Comparison of ENCODE assay signal across 8 mouse cellular contexts in the genomic region with DNA sequence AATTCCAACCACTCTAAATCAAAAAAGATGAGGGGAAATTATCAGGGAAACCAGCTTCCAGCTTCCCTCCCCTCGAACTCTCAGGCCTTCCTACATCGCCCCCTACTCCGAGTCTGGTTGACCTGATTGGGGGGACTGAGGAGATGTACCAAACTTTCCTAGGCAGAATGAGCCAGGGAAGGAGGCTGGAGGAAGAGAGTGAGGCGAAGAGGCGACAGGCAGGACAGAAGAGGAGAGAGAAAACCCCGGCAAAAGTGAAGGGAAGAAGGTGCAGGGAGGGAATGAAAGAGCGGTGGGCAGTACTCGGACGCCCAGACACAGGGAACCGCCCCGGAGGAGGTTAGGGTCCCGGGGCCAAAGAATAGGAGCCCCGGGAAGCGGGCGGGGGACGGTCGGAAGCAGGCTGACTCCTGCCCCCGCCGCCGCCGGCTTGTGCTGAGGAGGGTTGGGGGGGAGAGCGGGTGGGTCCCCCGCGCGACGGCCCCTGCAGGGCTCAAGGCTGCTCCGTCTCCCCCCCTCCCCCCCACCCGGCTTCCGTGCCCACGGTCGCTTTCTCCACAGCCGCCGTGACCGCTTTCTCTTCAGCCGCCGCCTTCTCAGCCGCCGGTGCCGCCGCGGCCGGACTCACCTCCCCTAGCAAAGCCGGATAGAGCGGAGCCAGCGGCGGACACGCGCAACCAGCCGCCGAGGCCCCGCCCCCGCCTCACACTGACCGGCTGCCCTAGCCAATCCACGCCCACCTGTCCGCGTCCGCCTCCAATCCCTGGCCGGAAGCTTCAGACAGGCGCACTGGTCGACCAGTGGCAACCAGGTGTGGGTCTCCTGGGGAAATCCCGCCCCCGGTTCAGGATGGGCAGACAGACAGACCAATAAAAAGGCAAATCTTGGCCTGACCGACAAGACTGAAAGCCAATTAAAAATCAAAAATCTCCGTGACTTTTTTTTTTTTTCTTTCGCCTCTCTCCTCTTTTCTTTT. TPM values are rescaled to one million over a fixed set of nuclear protein-coding genes. Genes with fewer than 3 reads are reported as not detected.
A peak's percentile ranks its signal among the peaks of the same experiment; 100 is the strongest.
DNase-seq lines count a peak whose midpoint lies in the region; ATAC-seq and TF ChIP-seq lines count a peak whose summit lies in the region.

A gene (minus strand): TSS at position 597 of the 976 bp plus-strand sequence.

- no peak for TF ChIP-seq CTCF in kidney, postnatal 0 days (IDR thresholded peaks at IDR 0.05; ENCODE audit: low read depth)

- H3K4me2 ChIP-seq in heart, embryonic 12.5 days, result peak within 1 kb of the TSS; percentile 80
- peak within 1 kb of the TSS; percentile 77 for H3K4me2 ChIP-seq in kidney, postnatal 0 days (ENCODE audit: low read length)
- peak within 1 kb of the TSS; percentile 72 for H3K4me2 ChIP-seq in liver, embryonic 11.5 days
- peak within 1 kb of the TSS; percentile 60 for H3K4me2 ChIP-seq in stomach, embryonic 14.5 days (replicated peaks; ENCODE audit: low read depth, low read length)

- peak within 1 kb of the TSS; percentile 98 for H3K4me3 ChIP-seq in heart, embryonic 12.5 days
- H3K4me3 ChIP-seq in kidney, postnatal 0 days (replicated peaks; ENCODE audit: low read depth, low read length), result peak within 1 kb of the TSS; percentile 90
- H3K4me3 ChIP-seq in liver, embryonic 11.5 days (ENCODE audit: low read depth, low read length), result peak within 1 kb of the TSS; percentile 79
- H3K4me3 ChIP-seq in stomach, embryonic 14.5 days (ENCODE audit: low read depth, low read length), result peak within 1 kb of the TSS; percentile 86

- under 1% methylated on average over 45 of the region's 65 CpGs for WGBS in heart, embryonic 12.5 days
- WGBS in kidney, postnatal 0 days, result under 1% methylated on average over 51 of the region's 65 CpGs
- WGBS in liver, embryonic 11.5 days, result under 1% methylated on average over 57 of the region's 65 CpGs
- WGBS in stomach, embryonic 14.5 days, result under 1% methylated on average over 57 of the region's 65 CpGs

- H3K4me1 ChIP-seq in heart, embryonic 12.5 days (replicated peaks), result peaks cover 28% of the 10 kb centered on the region
- H3K4me1 ChIP-seq in kidney, postnatal 0 days (replicated peaks; ENCODE audit: insufficient read depth, low read length), result peaks cover 14% of the 10 kb centered on the region
- peaks cover 21% of the 10 kb centered on the region for H3K4me1 ChIP-seq in liver, embryonic 11.5 days (replicated peaks; ENCODE audit: control insufficient read depth, insufficient read depth, low read length)
- H3K4me1 ChIP-seq in stomach, embryonic 14.5 days (ENCODE audit: control insufficient read depth, insufficient read depth, low read length), result peaks cover 17% of the 10 kb centered on the region; the same call in 1 of the 2 replicates

- H3K27me3 ChIP-seq in heart, embryonic 12.5 days (replicated peaks), result 0 out of 2 replicates have a peak, but pooled peaks cover 3% of the 10 kb centered on the region
- H3K27me3 ChIP-seq in kidney, postnatal 0 days (ENCODE audit: insufficient read depth, low read length), result no peaks in the 10 kb centered on the region
- no peaks in the 10 kb centered on the region for H3K27me3 ChIP-seq in liver, embryonic 11.5 days (replicated peaks; ENCODE audit: control insufficient read depth, insufficient read depth, low read length)
- H3K27me3 ChIP-seq in stomach, embryonic 14.5 days (ENCODE audit: control insufficient read depth, insufficient read depth, low read length), result no peaks in the 10 kb centered on the region

- peak; percentile 97 for DNase-seq in CD4-positive helper T cell, adult 2 months (ENCODE audit: low read depth, low spot score)
- peak; percentile 99 for DNase-seq in brain, embryonic 18.5 days (ENCODE audit: low read depth, low spot score)
- peak; percentile 99 for DNase-seq in kidney, postnatal 0 days (ENCODE audit: low spot score)
- peak; percentile 97 for DNase-seq in liver, embryonic 11.5 days (ENCODE audit: low spot score)
- DNase-seq in naive thymus-derived CD4-positive, alpha-beta T cell, adult 2 months (ENCODE audit: low read depth), result peak; percentile 97

- peak within 1 kb of the TSS; percentile 92 for H3K27ac ChIP-seq in heart, embryonic 12.5 days (ENCODE audit: poor library complexity, severe bottlenecking)
- peak within 1 kb of the TSS; percentile 90 for H3K27ac ChIP-seq in kidney, postnatal 0 days
- peak within 1 kb of the TSS; percentile 81 for H3K27ac ChIP-seq in liver, embryonic 11.5 days (ENCODE audit: low read depth, low read length)
- H3K27ac ChIP-seq in stomach, embryonic 14.5 days (ENCODE audit: low read length), result peak within 1 kb of the TSS; percentile 87

- H3K9ac ChIP-seq in heart, embryonic 12.5 days, result peak within 1 kb of the TSS; percentile 97
- H3K9ac ChIP-seq in kidney, postnatal 0 days (ENCODE audit: low read depth, low read length), result peak within 1 kb of the TSS; percentile 91
- peak within 1 kb of the TSS; percentile 81 for H3K9ac ChIP-seq in liver, embryonic 11.5 days (ENCODE audit: low read depth, low read length)
- peak within 1 kb of the TSS; percentile 70 for H3K9ac ChIP-seq in stomach, embryonic 14.5 days (replicated peaks; ENCODE audit: low read depth, low read length)

- peak; percentile 99 for ATAC-seq in erythroid progenitor cell, adult 5-6 weeks (replicated peaks; ENCODE audit: low FRiP score, poor library complexity, severe bottlenecking)
- ATAC-seq in heart, embryonic 12.5 days (ENCODE audit: insufficient number of reproducible peaks, low FRiP score), result peak; percentile 100
- peak; percentile 99 for ATAC-seq in kidney, postnatal 0 days (replicated peaks; ENCODE audit: low FRiP score, low read depth)
- ATAC-seq in liver, embryonic 11.5 days (replicated peaks; ENCODE audit: low FRiP score), result peak; percentile 100
- peak; percentile 99 for ATAC-seq in stomach, embryonic 14.5 days (ENCODE audit: insufficient number of reproducible peaks, insufficient read depth, low FRiP score, low read depth)

- H3K9me3 ChIP-seq in heart, embryonic 12.5 days (replicated peaks), result no peaks in the 10 kb centered on the region
- H3K9me3 ChIP-seq in kidney, postnatal 0 days (replicated peaks; ENCODE audit: low read length), result no peaks in the 10 kb centered on the region
- H3K9me3 ChIP-seq in liver, embryonic 11.5 days (ENCODE audit: control insufficient read depth, low read length), result no peaks in the 10 kb centered on the region
- no peaks in the 10 kb centered on the region for H3K9me3 ChIP-seq in stomach, embryonic 14.5 days (ENCODE audit: control insufficient read depth, low read depth, low read length)

- peaks cover 8% of the 10 kb centered on the region; the same call in 1 of the 2 replicates for H3K36me3 ChIP-seq in heart, embryonic 12.5 days
- H3K36me3 ChIP-seq in kidney, postnatal 0 days (ENCODE audit: insufficient read depth, low read length), result no peaks in the 10 kb centered on the region
- H3K36me3 ChIP-seq in liver, embryonic 11.5 days (ENCODE audit: control insufficient read depth, insufficient read depth, low read length), result no peaks in the 10 kb centered on the region
- no peaks in the 10 kb centered on the region for H3K36me3 ChIP-seq in stomach, embryonic 14.5 days (ENCODE audit: control insufficient read depth, insufficient read depth, low read length)

RNA-seq across cellular contexts. Expression of the gene that starts here (rescaled TPM):
- 3.2 and 16.8 TPM in 2 replicates for total RNA-seq in erythroid progenitor cell, adult 5-6 weeks (2015; ENCODE audit: low replicate concordance)
- 4.1 and 5.1 TPM in 2 replicates for total RNA-seq in erythroid progenitor cell, adult 5-6 weeks (2017; ENCODE audit: low replicate concordance)
- polyA plus RNA-seq in heart, embryonic 12.5 days (2016; fragmentation: Nextera tagmentation; extraction: Ambion mirVana), result 13.4 and 13.7 TPM in 2 replicates
- polyA plus RNA-seq in kidney, postnatal 0 days (2015; fragmentation: Nextera tagmentation; extraction: Ambion mirVana), result 19.2 and 20.8 TPM in 2 replicates
- polyA plus RNA-seq in liver, embryonic 11.5 days (2014; fragmentation: Nextera tagmentation; extraction: Ambion mirVana), result 13.9 and 17.2 TPM in 2 replicates
- 10.1 and 13.4 TPM in 2 replicates for polyA plus RNA-seq in stomach, embryonic 14.5 days (2014; fragmentation: Nextera tagmentation; extraction: Ambion mirVana)

Comparison
In these comparisons a context has a peak if more than half of its experiments do, and no peak if none do; other contexts are left out.
1. Peak in every context shown above with its lines: DNase-seq, ATAC-seq, H3K4me3 ChIP-seq and H3K27ac ChIP-seq.